Mouse (Mus musculus): Measurements from ENCODE around the gene Sgcd. TPM values are rescaled to one million over a fixed set of nuclear protein-coding genes. Genes with fewer than 3 reads are reported as not detected.

Gene Sgcd
- total and polyA plus RNA-seq, 2 experiments from 2014 or later: 5.8 to 24.4 TPM

- 62% methylated on average over 2 of the region's 2 CpGs for WGBS
- no peak overlapping the region for H3K9ac ChIP-seq (replicated peaks; ENCODE audit: low read depth, low read length)
- no peak overlapping the region for H3K27ac ChIP-seq (ENCODE audit: low read depth)
- no peak overlapping the region for H3K4me3 ChIP-seq (ENCODE audit: low read depth, low read length)
- H3K36me3 ChIP-seq (replicated peaks; ENCODE audit: control insufficient read depth, insufficient read depth, low read length): no peaks in the 10 kb centered on the region
- no peaks in the 10 kb centered on the region for H3K9me3 ChIP-seq (replicated peaks; ENCODE audit: control insufficient read depth, low read length)
- H3K27me3 ChIP-seq (ENCODE audit: control insufficient read depth, insufficient read depth, low read length): no peaks in the 10 kb centered on the region
- H3K4me1 ChIP-seq (ENCODE audit: control insufficient read depth, insufficient read depth): no peaks in the 10 kb centered on the region
- no peak for TF ChIP-seq CTCF (IDR thresholded peaks at IDR 0.05; ENCODE audit: low read depth)
- TF ChIP-seq EP300 (IDR thresholded peaks at IDR 0.05; ENCODE audit: low read depth): no peak
- ATAC-seq (ENCODE audit: insufficient read depth, low read depth): no peak
- DNase-seq (ENCODE audit: low spot score): no peak
- H3K4me2 ChIP-seq (ENCODE audit: low read depth, low read length): no peak overlapping the region
Measured at GRCm38 (mm10) chr11:47917616-47918015, 71.2 kb downstream of the Sgcd start.

- ATAC-seq (ENCODE audit: insufficient read depth, low read depth): no peak
- no peaks in the 10 kb centered on the region for H3K36me3 ChIP-seq (replicated peaks; ENCODE audit: control insufficient read depth, insufficient read depth, low read length)
Measured at GRCm38 (mm10) chr11:47891617-47892172, 97.1 kb downstream of the Sgcd start.

GRCm38 (mm10) chr11:47890315-47890714 lies 98.5 kb downstream of the Sgcd start:
- 39% methylated on average over 2 of the region's 2 CpGs for WGBS
- TF ChIP-seq CTCF (IDR thresholded peaks at IDR 0.05; ENCODE audit: low read depth): peak; percentile 75
- TF ChIP-seq EP300 (IDR thresholded peaks at IDR 0.05; ENCODE audit: low read depth): no peak
- no peak for ATAC-seq (ENCODE audit: insufficient read depth, low read depth)

More at GRCm38 (mm10) chr11:47891617-47892172, 97.1 kb downstream of the Sgcd start:
- no peaks in the 10 kb centered on the region for H3K9me3 ChIP-seq (replicated peaks; ENCODE audit: control insufficient read depth, low read length)
- no peak overlapping the region for H3K4me3 ChIP-seq (ENCODE audit: low read depth, low read length)
- no peak overlapping the region for H3K9ac ChIP-seq (replicated peaks; ENCODE audit: low read depth, low read length)
- no peak overlapping the region for H3K27ac ChIP-seq (ENCODE audit: low read depth)
- no peak for TF ChIP-seq CTCF (IDR thresholded peaks at IDR 0.05; ENCODE audit: low read depth)
- H3K27me3 ChIP-seq (ENCODE audit: control insufficient read depth, insufficient read depth, low read length): no peaks in the 10 kb centered on the region
- 84% methylated on average over 3 of the region's 3 CpGs for WGBS
- DNase-seq (ENCODE audit: low spot score): no peak
- H3K4me1 ChIP-seq (ENCODE audit: control insufficient read depth, insufficient read depth): no peaks in the 10 kb centered on the region
- H3K4me2 ChIP-seq (ENCODE audit: low read depth, low read length): no peak overlapping the region

DNA sequence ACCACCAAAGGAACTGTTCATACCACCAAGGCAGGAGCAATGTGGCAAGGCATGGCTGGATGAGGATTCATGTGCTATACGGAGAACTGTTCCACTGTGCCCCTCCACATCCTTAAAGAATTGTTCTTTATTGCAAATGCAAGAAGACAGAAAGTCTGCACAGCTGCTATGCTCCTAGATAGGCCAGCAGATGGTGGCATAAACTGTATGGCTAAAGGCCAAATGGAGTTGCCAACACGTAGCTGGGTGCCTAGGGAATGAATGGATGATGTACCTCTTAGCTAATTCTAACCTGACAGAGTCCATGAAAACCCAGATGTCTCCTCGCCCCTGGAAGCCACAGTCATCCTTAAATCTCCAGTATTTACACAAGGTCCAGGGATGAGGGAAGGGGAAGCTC lies 103.5 kb downstream of the Sgcd start:
- TF ChIP-seq EP300 (IDR thresholded peaks at IDR 0.05; ENCODE audit: low read depth): no peak
- TF ChIP-seq CTCF (IDR thresholded peaks at IDR 0.05; ENCODE audit: low read depth): 0 out of 2 replicates have a peak, but pooled peaks have one; percentile 11
- Histone ChIP-seq H3K27ac (ENCODE audit: low read depth) (no peak overlapping the region), H3K27me3 (ENCODE audit: control insufficient read depth, insufficient read depth, low read length) (no peaks in the 10 kb centered on the region), H3K36me3 (replicated peaks; ENCODE audit: control insufficient read depth, insufficient read depth, low read length) (no peaks in the 10 kb centered on the region), H3K4me3 (ENCODE audit: low read depth, low read length) (no peak overlapping the region), H3K4me2 (ENCODE audit: low read depth, low read length) (no peak overlapping the region), H3K9ac (replicated peaks; ENCODE audit: low read depth, low read length) (no peak overlapping the region), H3K4me1 (ENCODE audit: control insufficient read depth, insufficient read depth) (no peaks in the 10 kb centered on the region), H3K9me3 (replicated peaks; ENCODE audit: control insufficient read depth, low read length) (no peaks in the 10 kb centered on the region)
- 49% methylated on average over 3 of the region's 3 CpGs for WGBS
- no peak for DNase-seq (ENCODE audit: low spot score)
- no peak for ATAC-seq (ENCODE audit: insufficient read depth, low read depth)

More at GRCm38 (mm10) chr11:47890315-47890714, 98.5 kb downstream of the Sgcd start:
- Histone ChIP-seq H3K9me3 (replicated peaks; ENCODE audit: control insufficient read depth, low read length) (no peaks in the 10 kb centered on the region), H3K27ac (ENCODE audit: low read depth) (no peak overlapping the region), H3K27me3 (ENCODE audit: control insufficient read depth, insufficient read depth, low read length) (no peaks in the 10 kb centered on the region), H3K9ac (replicated peaks; ENCODE audit: low read depth, low read length) (no peak overlapping the region), H3K4me3 (ENCODE audit: low read depth, low read length) (no peak overlapping the region), H3K4me2 (ENCODE audit: low read depth, low read length) (no peak overlapping the region), H3K36me3 (replicated peaks; ENCODE audit: control insufficient read depth, insufficient read depth, low read length) (no peaks in the 10 kb centered on the region), H3K4me1 (ENCODE audit: control insufficient read depth, insufficient read depth) (no peaks in the 10 kb centered on the region)
- DNase-seq (ENCODE audit: low spot score): peak; percentile 38

GRCm38 (mm10) chr11:47883545-47883944 lies 105.2 kb downstream of the Sgcd start:
- Histone ChIP-seq H3K4me2 (ENCODE audit: low read depth, low read length) (no peak overlapping the region), H3K27me3 (ENCODE audit: control insufficient read depth, insufficient read depth, low read length) (no peaks in the 10 kb centered on the region), H3K4me1 (ENCODE audit: control insufficient read depth, insufficient read depth) (no peaks in the 10 kb centered on the region), H3K36me3 (replicated peaks; ENCODE audit: control insufficient read depth, insufficient read depth, low read length) (no peaks in the 10 kb centered on the region), H3K9ac (replicated peaks; ENCODE audit: low read depth, low read length) (no peak overlapping the region), H3K27ac (ENCODE audit: low read depth) (no peak overlapping the region), H3K4me3 (ENCODE audit: low read depth, low read length) (no peak overlapping the region), H3K9me3 (replicated peaks; ENCODE audit: control insufficient read depth, low read length) (no peaks in the 10 kb centered on the region)
- no peak for DNase-seq (ENCODE audit: low spot score)
- TF ChIP-seq CTCF (IDR thresholded peaks at IDR 0.05; ENCODE audit: low read depth): no peak
- TF ChIP-seq EP300 (IDR thresholded peaks at IDR 0.05; ENCODE audit: low read depth): no peak
- ATAC-seq (ENCODE audit: insufficient read depth, low read depth): no peak
- 69% methylated on average over 1 of the region's 1 CpGs for WGBS

GRCm38 (mm10) chr11:47876633-47877170 lies 112.1 kb downstream of the Sgcd start:
- no peak overlapping the region for H3K4me2 ChIP-seq (ENCODE audit: low read depth, low read length)
- no peaks in the 10 kb centered on the region for H3K27me3 ChIP-seq (ENCODE audit: control insufficient read depth, insufficient read depth, low read length)
- no peaks in the 10 kb centered on the region for H3K36me3 ChIP-seq (replicated peaks; ENCODE audit: control insufficient read depth, insufficient read depth, low read length)
- no peak overlapping the region for H3K27ac ChIP-seq (ENCODE audit: low read depth)
- H3K4me1 ChIP-seq (ENCODE audit: control insufficient read depth, insufficient read depth): no peaks in the 10 kb centered on the region
- 70% methylated on average over 5 of the region's 5 CpGs for WGBS
- no peak overlapping the region for H3K4me3 ChIP-seq (ENCODE audit: low read depth, low read length)
- ATAC-seq (ENCODE audit: insufficient read depth, low read depth) (no peak), DNase-seq (ENCODE audit: low spot score) (no peak)
- TF ChIP-seq EP300 (IDR thresholded peaks at IDR 0.05; ENCODE audit: low read depth) (no peak), CTCF (IDR thresholded peaks at IDR 0.05; ENCODE audit: low read depth) (no peak)
- no peaks in the 10 kb centered on the region for H3K9me3 ChIP-seq (replicated peaks; ENCODE audit: control insufficient read depth, low read length)
- H3K9ac ChIP-seq (replicated peaks; ENCODE audit: low read depth, low read length): no peak overlapping the region

All from heart, postnatal 0 days (tissue).